Mouse (Mus musculus) forebrain, embryonic 12.5 days (tissue): Measurements from ENCODE around the gene Zfp593. TPM values are rescaled to one million over a fixed set of nuclear protein-coding genes. Genes with fewer than 3 reads are reported as not detected.
"Not testable (repeated sequence)": the region's sequence is repeated elsewhere in the genome, so short reads cannot be mapped to it uniquely, and the experiment has no call there.

ENCODE experiments used
- ATAC-seq: fragments of 200-750 bp; cut with Nextera tagmentation; 2 replicates; pipeline ENCODE4 v1.8.0; 2017; ENCODE audit warnings: moderate TSS enrichment; ENCODE audit not compliant: low FRiP score
- H3K27ac ChIP-seq: fragments of 300-500 bp; sonication (generic); 2 replicates; pipeline ENCODE4 v1.5.1; 2016; ENCODE audit warnings: mild to moderate bottlenecking
- H3K27me3 ChIP-seq: fragments of 300-500 bp; sonication (generic); 2 replicates; pipeline ENCODE4 v1.6.1; 2016; ENCODE audit warnings: mild to moderate bottlenecking
- H3K36me3 ChIP-seq: fragments of 300-500 bp; sonication (generic); replicated peaks from 2 replicates; pipeline ENCODE4 v1.6.1; 2016; ENCODE audit warnings: mild to moderate bottlenecking
- H3K4me1 ChIP-seq: fragments of 300-500 bp; sonication (generic); 2 replicates; pipeline ENCODE4 v1.6.1; 2016
- H3K4me2 ChIP-seq: fragments of 300-500 bp; sonication (generic); 2 replicates; pipeline ENCODE4 v1.6.1; 2016; ENCODE audit warnings: mild to moderate bottlenecking, moderate library complexity
- H3K4me3 ChIP-seq: fragments of 300-500 bp; sonication (generic); replicated peaks from 2 replicates; pipeline ENCODE4 v1.5.1; 2016; ENCODE audit warnings: mild to moderate bottlenecking
- H3K9ac ChIP-seq: fragments of 300-500 bp; sonication (generic); 2 replicates; pipeline ENCODE4 v1.6.1; 2016; ENCODE audit warnings: mild to moderate bottlenecking
- H3K9me3 ChIP-seq: fragments of 300-500 bp; sonication (generic); 2 replicates; pipeline ENCODE4 v1.6.1; 2016
- WGBS: fragments of 180-500 bp; shearing (Covaris S2); methylation state at CpG from one replicate; pipeline ENCODE4 v1.1.7; 2016; 5-methylcytosine and 5-hydroxymethylcytosine counted together
- polyA plus RNA-seq: library from polyadenylated mRNA; unstranded; fragments of >200 nt; fragmentation: Nextera tagmentation; extraction: Ambion mirVana; gene quantifications from 2 replicates; pipeline ENCODE4 v1.2.1, GENCODE M21; 2016

Gene Zfp593
- polyA plus RNA-seq, 1 experiment from 2014 or later: 20.4 TPM

DNA sequence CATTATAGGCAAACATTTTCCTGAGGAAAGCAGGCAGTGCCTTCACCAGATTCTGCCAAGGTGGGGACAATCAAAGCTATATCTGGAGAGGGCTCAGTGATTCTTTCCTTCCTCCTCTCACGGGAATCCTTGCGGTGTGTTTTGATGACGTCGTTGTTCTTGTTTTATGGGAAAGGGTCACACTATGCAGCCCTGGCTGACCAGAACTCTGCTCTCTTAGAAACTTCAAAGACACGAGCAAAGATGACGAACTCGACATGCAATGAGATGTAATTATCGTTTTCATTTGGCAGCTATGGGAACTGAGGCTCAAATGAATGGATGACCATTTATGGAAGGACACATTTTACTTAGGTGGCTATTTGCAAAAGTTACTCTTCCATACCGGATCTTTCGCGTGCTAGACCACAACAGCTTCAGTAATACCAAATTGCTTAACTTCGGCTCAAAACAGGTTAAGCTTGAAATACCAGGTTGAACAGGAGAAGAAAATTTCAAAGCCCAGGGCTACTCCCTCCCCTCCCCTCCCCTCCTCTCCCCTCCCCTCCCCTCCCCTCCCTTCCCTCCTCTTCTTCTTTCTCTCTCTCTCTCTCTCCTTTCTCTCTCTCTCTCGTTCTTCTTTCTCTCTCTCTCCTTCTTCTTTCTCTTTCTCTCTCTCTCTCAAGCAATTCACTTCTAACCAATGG lies 27.5 kb upstream of the Zfp593 start:
- no peaks in the 10 kb centered on the region for H3K4me1 ChIP-seq
- no peaks in the 10 kb centered on the region for H3K9me3 ChIP-seq
- H3K36me3 ChIP-seq: peaks cover 24% of the 10 kb centered on the region
- no peak overlapping the region for H3K4me3 ChIP-seq
- H3K4me2 ChIP-seq: peak overlapping the region; percentile 21; the same call in 1 of the 2 replicates
- H3K27ac ChIP-seq: no peak overlapping the region
- WGBS: 37% methylated on average over 12 of the region's 13 CpGs
- no peak for ATAC-seq
- no peaks in the 10 kb centered on the region for H3K27me3 ChIP-seq
- H3K9ac ChIP-seq: no peak overlapping the region

DNA sequence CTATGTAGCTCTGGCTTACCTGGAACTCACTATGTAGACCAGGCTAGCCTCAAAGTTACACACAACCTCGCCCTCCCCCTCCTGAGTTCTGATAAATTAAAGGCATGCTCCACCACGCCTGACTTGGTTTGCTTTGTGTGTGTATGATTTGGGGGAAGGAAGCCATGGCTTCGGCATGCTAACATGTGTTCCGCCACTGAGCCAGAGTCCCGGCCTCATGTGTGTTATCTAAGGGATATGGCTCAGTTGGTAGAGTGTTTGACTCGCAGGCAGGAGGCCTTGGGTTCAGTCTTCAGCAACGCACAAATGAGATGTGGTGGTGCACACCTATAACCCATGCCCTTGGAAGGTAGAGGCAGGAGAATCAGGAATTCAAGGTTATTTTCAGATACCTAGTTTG lies 26.6 kb upstream of the Zfp593 start:
- Histone ChIP-seq H3K4me3 (no peak overlapping the region), H3K36me3 (peaks cover 15% of the 10 kb centered on the region), H3K9me3 (no peaks in the 10 kb centered on the region), H3K4me1 (no peaks in the 10 kb centered on the region), H3K9ac (no peak overlapping the region), H3K27me3 (no peaks in the 10 kb centered on the region), H3K27ac (no peak overlapping the region), H3K4me2 (no peak overlapping the region)
- ATAC-seq: no peak
- 85% methylated on average over 7 of the region's 7 CpGs for WGBS

GRCm38 (mm10) chr4:134269622-134270021 lies 24.2 kb upstream of the Zfp593 start:
- not testable (repeated sequence) for H3K4me3 ChIP-seq, H3K4me2 ChIP-seq, H3K9me3 ChIP-seq, H3K36me3 ChIP-seq, H3K9ac ChIP-seq, H3K27me3 ChIP-seq, H3K27ac ChIP-seq, ATAC-seq, H3K4me1 ChIP-seq

- Histone ChIP-seq H3K4me2 (no peak overlapping the region), H3K27ac (no peak overlapping the region), H3K36me3 (no peaks in the 10 kb centered on the region), H3K4me3 (no peak overlapping the region), H3K9ac (no peak overlapping the region), H3K9me3 (no peaks in the 10 kb centered on the region), H3K4me1 (no peaks in the 10 kb centered on the region), H3K27me3 (no peaks in the 10 kb centered on the region)
- 88% methylated on average over 19 of the region's 19 CpGs for WGBS
- no peak for ATAC-seq
Observed at GRCm38 (mm10) chr4:134268102-134268655, 22.8 kb upstream of the Zfp593 start.

DNA sequence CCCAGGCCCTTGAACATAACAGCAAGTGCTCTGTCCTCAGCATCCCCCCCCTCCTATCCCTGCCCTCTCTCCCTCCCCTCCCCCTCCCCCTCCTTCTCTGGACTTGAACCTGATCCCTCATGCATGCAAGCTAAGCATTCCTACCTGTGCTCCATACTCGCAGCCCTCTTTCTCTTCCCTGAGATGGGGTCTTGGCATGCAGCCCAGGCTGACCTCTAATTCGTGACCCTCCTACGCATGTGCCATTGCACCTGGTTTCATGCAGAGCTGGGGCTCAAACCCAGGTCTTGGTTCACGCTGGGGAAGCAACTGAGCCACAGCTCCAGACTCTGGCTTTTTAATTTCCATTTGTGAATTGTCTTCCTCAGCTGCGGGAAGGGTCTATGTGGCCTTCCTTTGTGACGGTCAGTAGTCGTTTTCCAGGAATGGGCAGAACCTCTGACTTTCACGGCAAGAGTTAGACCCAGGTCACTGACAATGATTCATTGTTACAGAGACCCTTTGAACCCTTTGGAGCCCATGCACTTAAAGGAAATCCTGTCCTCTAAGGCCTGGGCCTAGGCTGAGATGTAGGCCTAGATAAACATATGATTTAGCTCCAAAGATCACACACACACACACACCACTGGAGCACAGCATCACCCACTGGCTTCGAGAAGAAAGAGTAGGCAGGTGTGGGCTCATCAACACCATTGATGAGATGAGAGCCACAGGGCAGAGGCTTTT lies 20.6 kb upstream of the Zfp593 start:
- 71% methylated on average over 9 of the region's 9 CpGs for WGBS
- Histone ChIP-seq H3K4me3 (no peak overlapping the region), H3K27ac (no peak overlapping the region), H3K9me3 (no peaks in the 10 kb centered on the region), H3K27me3 (no peaks in the 10 kb centered on the region), H3K36me3 (no peaks in the 10 kb centered on the region), H3K4me2 (no peak overlapping the region), H3K4me1 (no peaks in the 10 kb centered on the region), H3K9ac (no peak overlapping the region)
- no peak for ATAC-seq

DNA sequence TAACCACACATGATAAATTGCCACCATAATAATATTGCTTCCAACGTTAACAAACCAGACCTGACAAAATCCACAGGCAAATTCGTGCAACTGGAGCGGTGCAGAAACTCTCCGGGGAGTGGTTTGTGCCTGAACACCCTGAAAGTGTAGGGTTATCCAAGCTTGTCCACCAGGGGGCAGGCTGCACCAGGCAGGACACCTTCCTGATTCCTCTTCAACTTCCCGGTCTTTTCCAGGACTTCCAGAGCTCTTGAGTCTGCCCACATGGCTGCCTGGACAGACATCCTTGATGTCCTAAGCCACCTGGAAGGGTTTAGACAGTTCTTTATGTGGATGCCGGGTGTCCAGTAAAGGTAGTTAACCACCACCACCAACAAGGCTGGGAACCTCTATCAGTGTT lies 17.8 kb upstream of the Zfp593 start:
- Histone ChIP-seq H3K27ac (no peak overlapping the region), H3K36me3 (no peaks in the 10 kb centered on the region), H3K27me3 (no peaks in the 10 kb centered on the region), H3K4me3 (no peak overlapping the region), H3K9me3 (no peaks in the 10 kb centered on the region), H3K4me1 (no peaks in the 10 kb centered on the region), H3K4me2 (no peak overlapping the region), H3K9ac (no peak overlapping the region)
- 41% methylated on average over 6 of the region's 6 CpGs for WGBS
- ATAC-seq: no peak

- Histone ChIP-seq H3K4me2 (no peak overlapping the region), H3K4me3 (no peak overlapping the region), H3K27me3 (peaks cover 36% of the 10 kb centered on the region), H3K9me3 (no peaks in the 10 kb centered on the region), H3K27ac (no peak overlapping the region), H3K36me3 (no peaks in the 10 kb centered on the region), H3K4me1 (peaks cover 43% of the 10 kb centered on the region), H3K9ac (no peak overlapping the region)
- 69% methylated on average over 11 of the region's 11 CpGs for WGBS
- no peak for ATAC-seq
Observed at GRCm38 (mm10) chr4:134258354-134258753, 13.0 kb upstream of the Zfp593 start.

DNA sequence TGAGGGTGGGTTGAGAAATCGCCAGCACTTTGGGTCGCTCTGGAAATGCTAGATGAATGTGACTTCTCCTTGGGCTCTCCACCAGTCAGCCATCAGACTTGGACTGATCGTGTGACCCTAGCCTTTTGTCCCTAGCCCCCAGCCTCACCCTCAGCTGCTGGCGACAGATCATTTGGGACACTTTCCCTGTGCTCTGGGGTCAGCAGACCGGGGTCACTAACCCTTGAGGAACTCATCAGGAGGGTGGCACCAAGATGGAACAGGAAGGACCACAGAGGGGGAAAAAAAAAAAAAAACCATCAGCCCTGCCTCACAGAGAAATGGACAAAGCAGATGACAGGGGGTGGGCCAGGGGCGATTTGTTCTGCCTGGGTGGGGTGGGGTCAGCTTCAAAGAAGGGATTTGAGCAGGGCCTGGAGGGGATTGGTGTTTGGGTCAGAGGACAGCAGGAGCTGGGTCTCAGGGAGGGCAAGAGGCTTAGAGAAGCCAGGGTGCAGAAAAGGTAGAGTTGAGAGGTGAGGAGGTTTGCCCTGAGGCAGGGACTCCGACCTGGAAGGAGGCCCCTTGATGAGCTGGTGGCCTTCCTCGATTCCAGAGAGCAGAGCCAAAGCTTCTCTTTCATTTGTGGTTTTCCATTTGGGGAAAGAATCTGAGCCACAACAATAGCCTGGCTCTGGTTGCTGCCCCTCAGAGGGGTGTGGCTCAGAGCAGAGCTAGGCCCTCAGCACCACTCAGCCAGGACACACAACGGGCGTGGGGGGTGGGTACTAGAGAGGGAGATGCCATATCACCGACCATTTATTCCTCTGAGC lies 12.0 kb upstream of the Zfp593 start:
- Histone ChIP-seq H3K27me3 (peaks cover 45% of the 10 kb centered on the region), H3K4me3 (no peak overlapping the region), H3K27ac (no peak overlapping the region), H3K9ac (no peak overlapping the region), H3K36me3 (no peaks in the 10 kb centered on the region), H3K9me3 (no peaks in the 10 kb centered on the region), H3K4me2 (no peak overlapping the region), H3K4me1 (peaks cover 49% of the 10 kb centered on the region)
- no peak for ATAC-seq
- 6% methylated on average over 11 of the region's 11 CpGs for WGBS

DNA sequence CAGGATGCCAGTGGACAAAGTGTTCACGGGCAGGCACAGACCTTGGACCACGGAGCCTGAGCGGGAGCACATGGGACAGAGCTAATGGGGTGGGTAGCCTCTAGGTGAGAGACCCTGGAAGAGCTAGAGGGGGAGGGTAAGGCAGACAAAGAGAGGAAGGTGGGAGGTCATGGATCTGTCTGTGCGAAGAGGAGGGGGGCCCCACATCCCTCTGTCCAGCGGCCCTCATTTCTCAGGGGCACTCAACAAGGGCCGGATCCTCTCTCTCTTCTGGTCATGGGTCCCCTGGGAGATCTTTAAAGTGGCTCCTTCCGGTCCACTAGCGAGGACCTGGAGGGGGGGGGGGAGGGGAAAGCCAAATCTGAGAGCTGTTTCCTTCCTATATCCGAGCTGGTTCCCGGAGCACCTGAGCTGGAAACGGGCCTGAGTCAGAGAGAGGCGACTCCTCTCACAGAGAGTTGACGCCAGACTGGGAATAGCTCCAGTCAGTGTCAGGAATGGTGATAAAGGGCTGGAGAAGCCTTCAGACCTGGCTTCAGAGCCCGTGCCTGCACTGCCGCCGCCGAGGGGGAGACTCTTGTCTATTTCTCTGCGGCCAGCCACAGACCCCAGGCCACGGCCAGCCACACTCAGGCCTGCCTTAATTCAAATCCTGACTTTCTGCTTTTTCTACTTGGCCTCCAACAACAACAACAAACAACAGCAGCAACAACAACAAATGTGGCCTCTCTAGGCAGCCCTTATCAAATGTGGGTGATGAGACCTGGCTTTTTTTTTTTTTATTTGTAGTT lies 11.2 kb upstream of the Zfp593 start:
- H3K9ac ChIP-seq: no peak overlapping the region
- H3K36me3 ChIP-seq: no peaks in the 10 kb centered on the region
- 8% methylated on average over 19 of the region's 19 CpGs for WGBS
- H3K4me2 ChIP-seq: no peak overlapping the region
- peaks cover 57% of the 10 kb centered on the region for H3K4me1 ChIP-seq
- no peak overlapping the region for H3K27ac ChIP-seq
- H3K4me3 ChIP-seq: no peak overlapping the region
- no peak for ATAC-seq
- H3K9me3 ChIP-seq: no peaks in the 10 kb centered on the region
- H3K27me3 ChIP-seq: peaks cover 53% of the 10 kb centered on the region

- H3K27me3 ChIP-seq: peaks cover 61% of the 10 kb centered on the region
- no peak overlapping the region for H3K27ac ChIP-seq
- no peak overlapping the region for H3K4me2 ChIP-seq
- H3K9me3 ChIP-seq: no peaks in the 10 kb centered on the region
- H3K36me3 ChIP-seq: no peaks in the 10 kb centered on the region
- no peak overlapping the region for H3K9ac ChIP-seq
- H3K4me3 ChIP-seq: no peak overlapping the region
- ATAC-seq: no peak
- peaks cover 64% of the 10 kb centered on the region for H3K4me1 ChIP-seq
- WGBS: 15% methylated on average over 4 of the region's 4 CpGs
Observed at GRCm38 (mm10) chr4:134255854-134256253, 10.5 kb upstream of the Zfp593 start.

DNA sequence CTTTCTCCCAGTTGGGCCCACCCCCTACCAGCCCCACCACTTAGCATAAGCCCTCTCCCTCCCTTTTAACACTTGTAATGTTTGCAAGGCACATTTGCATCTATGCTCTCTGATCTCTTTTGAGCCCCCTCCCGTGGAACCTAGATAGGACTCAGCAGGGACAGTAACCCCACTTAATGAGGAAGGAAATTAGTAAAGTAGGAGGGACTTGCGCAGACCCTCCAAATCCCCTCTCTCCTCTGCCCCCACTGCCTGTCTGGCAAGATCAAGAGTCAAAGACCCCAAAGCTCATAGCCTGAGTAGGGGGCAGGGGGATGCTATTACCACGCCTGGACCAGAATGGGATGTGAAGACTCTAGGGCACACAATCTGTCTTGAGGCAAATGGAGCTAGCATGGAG lies 9.4 kb upstream of the Zfp593 start:
- Histone ChIP-seq H3K27ac (no peak overlapping the region), H3K27me3 (peaks cover 71% of the 10 kb centered on the region), H3K9ac (no peak overlapping the region), H3K36me3 (no peaks in the 10 kb centered on the region), H3K4me2 (no peak overlapping the region), H3K4me3 (no peak overlapping the region), H3K4me1 (peaks cover 73% of the 10 kb centered on the region), H3K9me3 (no peaks in the 10 kb centered on the region)
- ATAC-seq: no peak
- 12% methylated on average over 3 of the region's 3 CpGs for WGBS
